Mouse (Mus musculus) heart, embryonic 13.5 days (tissue): ENCODE measurements around the gene Crebbp. TPM values are rescaled to one million over a fixed set of nuclear protein-coding genes. Genes with fewer than 3 reads are reported as not detected.
"Not testable (repeated sequence)": the region's sequence is repeated elsewhere in the genome, so short reads cannot be mapped to it uniquely, and the experiment has no call there.

Source experiments
- ATAC-seq: fragments of 200-750 bp; cut with Nextera tagmentation; 2 replicates; pipeline ENCODE4 v1.8.0; 2017; ENCODE audit warnings: moderate TSS enrichment; ENCODE audit not compliant: insufficient number of reproducible peaks, low FRiP score, low TSS enrichment; ENCODE audit errors: extremely low read depth
- H3K27ac ChIP-seq: fragments of 300-500 bp; sonication (generic); replicated peaks from 2 replicates; pipeline ENCODE4 v1.5.1; 2015; ENCODE audit warnings: moderate library complexity, mild to moderate bottlenecking, inconsistent platforms
- H3K27me3 ChIP-seq: fragments of 300-500 bp; sonication (generic); replicated peaks from 2 replicates; pipeline ENCODE4 v1.6.1; 2015; ENCODE audit warnings: mild to moderate bottlenecking, inconsistent platforms
- H3K36me3 ChIP-seq: fragments of 300-500 bp; sonication (generic); 2 replicates; pipeline ENCODE4 v1.6.1; 2015; ENCODE audit warnings: mild to moderate bottlenecking, inconsistent platforms
- H3K4me1 ChIP-seq: fragments of 300-500 bp; sonication (generic); 2 replicates; pipeline ENCODE4 v1.6.1; 2015; ENCODE audit warnings: inconsistent platforms
- H3K4me2 ChIP-seq: fragments of 300-500 bp; sonication (generic); 2 replicates; pipeline ENCODE4 v1.6.1; 2015; ENCODE audit warnings: inconsistent platforms, mild to moderate bottlenecking, moderate library complexity
- H3K4me3 ChIP-seq: fragments of 300-500 bp; sonication (generic); 2 replicates; pipeline ENCODE4 v1.5.1; 2015; ENCODE audit warnings: moderate library complexity, mild to moderate bottlenecking, inconsistent platforms
- H3K9ac ChIP-seq: fragments of 300-500 bp; sonication (generic); 2 replicates; pipeline ENCODE4 v1.6.1; 2015; ENCODE audit warnings: inconsistent platforms, mild to moderate bottlenecking, moderate library complexity
- H3K9me3 ChIP-seq: fragments of 300-500 bp; sonication (generic); 2 replicates; pipeline ENCODE4 v1.6.1; 2016; ENCODE audit warnings: inconsistent platforms
- WGBS: fragments of 180-500 bp; shearing (Covaris S2); methylation state at CpG from one replicate; pipeline ENCODE4 v1.1.7; 2015; ENCODE audit warnings: mixed read lengths; 5-methylcytosine and 5-hydroxymethylcytosine counted together
- polyA plus RNA-seq: library from polyadenylated mRNA; unstranded; fragments of >200 nt; fragmentation: Nextera tagmentation; extraction: Ambion mirVana; gene quantifications from 2 replicates; pipeline ENCODE4 v1.2.1, GENCODE M21; 2015

Gene Crebbp
- polyA plus RNA-seq, 1 experiment from 2014 or later, result 20.9 TPM

GRCm38 (mm10) chr16:4080419-4080818 lies 133.4 kb downstream of the Crebbp start:
- 41% methylated on average over 3 of the region's 3 CpGs for WGBS
- Histone ChIP-seq H3K4me1 (peaks cover 47% of the 10 kb centered on the region), H3K27ac (peak overlapping the region; percentile 64), H3K36me3 (peaks cover 36% of the 10 kb centered on the region)
- not testable (repeated sequence) for ATAC-seq, H3K4me2 ChIP-seq, H3K27me3 ChIP-seq, H3K9ac ChIP-seq, H3K4me3 ChIP-seq, H3K9me3 ChIP-seq

DNA sequence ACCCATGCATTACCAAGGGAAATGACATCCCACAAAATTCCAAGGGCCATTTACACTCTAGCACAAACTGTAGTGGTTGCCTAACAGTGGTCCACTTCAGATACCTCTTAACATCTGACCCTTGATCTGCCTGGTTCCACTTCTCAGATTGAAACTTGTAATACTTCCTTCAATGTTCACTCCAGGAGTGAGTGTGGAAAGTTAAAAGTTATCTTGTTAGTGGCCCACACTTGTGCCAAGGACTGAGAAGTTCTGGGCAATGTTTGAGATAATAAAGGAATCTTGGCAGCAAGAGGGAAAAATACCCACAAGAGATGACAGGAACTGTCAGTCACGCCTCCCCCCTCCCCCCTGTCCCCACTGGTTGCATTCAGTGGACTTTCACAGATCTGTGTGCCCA lies 134.1 kb downstream of the Crebbp start:
- Histone ChIP-seq H3K4me3 (no peak overlapping the region), H3K4me2 (no peak overlapping the region), H3K27ac (peak overlapping the region; percentile 64), H3K36me3 (peaks cover 28% of the 10 kb centered on the region), H3K9ac (no peak overlapping the region), H3K4me1 (peaks cover 54% of the 10 kb centered on the region), H3K27me3 (no peaks in the 10 kb centered on the region), H3K9me3 (no peaks in the 10 kb centered on the region)
- no peak for ATAC-seq
- WGBS, result 42% methylated on average over 1 of the region's 1 CpGs

GRCm38 (mm10) chr16:4078302-4078701 lies 135.5 kb downstream of the Crebbp start:
- Histone ChIP-seq H3K4me2 (peak overlapping the region; percentile 80), H3K9ac (peak overlapping the region; percentile 91; the same call in 1 of the 2 replicates), H3K4me3 (peak overlapping the region; percentile 85), H3K36me3 (peaks cover 16% of the 10 kb centered on the region), H3K4me1 (peaks cover 54% of the 10 kb centered on the region)
- H3K9me3 ChIP-seq, ATAC-seq, H3K27ac ChIP-seq, H3K27me3 ChIP-seq: not testable (repeated sequence)
- 66% methylated on average over 10 of the region's 10 CpGs for WGBS

DNA sequence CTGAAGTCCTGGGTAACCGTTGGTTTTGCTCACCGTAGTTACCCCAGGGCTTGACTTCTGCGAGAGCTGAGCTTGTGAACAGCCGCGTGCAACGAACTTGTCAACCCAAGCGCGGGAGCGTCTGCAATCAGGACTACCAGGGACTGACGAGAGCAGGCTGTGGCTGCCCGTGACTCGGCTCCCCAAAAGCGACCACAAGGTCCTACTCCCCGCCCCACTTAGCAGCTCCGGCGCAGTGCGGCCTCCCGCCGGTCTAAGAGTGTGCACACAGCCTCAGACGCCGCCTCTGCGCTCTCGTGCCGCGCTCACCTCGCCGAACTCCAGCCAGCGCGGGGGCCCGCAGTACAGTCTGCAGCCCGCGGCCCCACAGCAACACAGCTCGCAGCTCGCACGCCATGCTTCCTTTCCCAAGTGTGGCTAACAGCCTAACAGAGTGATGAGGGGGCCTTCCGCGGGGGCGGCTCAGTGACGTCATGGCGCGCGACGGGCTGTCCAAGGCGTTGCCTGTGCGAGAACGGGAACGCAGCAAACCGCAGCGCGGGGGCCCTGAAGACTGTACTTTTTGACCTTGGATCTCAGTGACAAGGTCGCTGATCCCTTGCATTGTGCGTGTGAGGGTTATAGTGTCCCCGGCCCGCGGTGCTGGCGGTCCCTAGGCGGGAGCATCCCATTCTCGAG lies 136.3 kb downstream of the Crebbp start, which contains the start of gene Trap1:
Gene Trap1 (minus strand): TSS at position 444 of the 678 bp plus-strand sequence.
- peak within 1 kb of the TSS; percentile 80 for H3K4me2 ChIP-seq
- ATAC-seq, result peak; percentile 88
- peaks cover 54% of the 10 kb centered on the region for H3K4me1 ChIP-seq
- peak within 1 kb of the TSS; percentile 91 for H3K9ac ChIP-seq
- WGBS, result under 1% methylated on average over 58 of the region's 58 CpGs
- peak within 1 kb of the TSS; percentile 83 for H3K27ac ChIP-seq
- peak within 1 kb of the TSS; percentile 85 for H3K4me3 ChIP-seq
- no peaks in the 10 kb centered on the region for H3K27me3 ChIP-seq
- H3K36me3 ChIP-seq, result peaks cover 15% of the 10 kb centered on the region
- no peaks in the 10 kb centered on the region for H3K9me3 ChIP-seq

DNA sequence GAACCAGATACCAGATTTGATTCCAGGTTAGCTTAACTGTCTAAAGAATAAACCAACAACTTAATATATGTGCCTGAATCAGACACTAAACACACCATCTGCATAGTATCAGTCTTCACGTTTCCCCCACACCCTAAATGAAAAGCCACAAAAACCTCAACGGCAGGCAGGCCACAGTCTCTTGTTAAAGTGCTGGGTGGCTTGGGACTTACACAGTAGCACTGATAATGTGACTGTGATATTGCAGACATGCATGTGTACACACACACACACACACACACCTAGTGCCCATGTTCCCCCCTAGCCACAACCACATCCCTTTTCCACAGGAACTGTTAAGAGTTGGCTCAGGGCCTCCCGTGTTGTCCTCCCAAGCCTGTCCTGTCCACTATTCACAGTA lies 139.0 kb downstream of the Crebbp start:
- peaks cover 7% of the 10 kb centered on the region; the same call in 1 of the 2 replicates for H3K36me3 ChIP-seq
- H3K9ac ChIP-seq, result no peak overlapping the region
- H3K4me2 ChIP-seq, result no peak overlapping the region
- H3K27me3 ChIP-seq, result no peaks in the 10 kb centered on the region
- no peak overlapping the region for H3K4me3 ChIP-seq
- peaks cover 39% of the 10 kb centered on the region for H3K4me1 ChIP-seq
- no peak for ATAC-seq
- H3K9me3 ChIP-seq, result no peaks in the 10 kb centered on the region
- no peak overlapping the region for H3K27ac ChIP-seq
- 49% methylated on average over 3 of the region's 3 CpGs for WGBS

- H3K9me3 ChIP-seq, result no peaks in the 10 kb centered on the region
- no peak overlapping the region for H3K4me3 ChIP-seq
- no peak overlapping the region for H3K27ac ChIP-seq
- H3K9ac ChIP-seq, result no peak overlapping the region
- H3K27me3 ChIP-seq, result no peaks in the 10 kb centered on the region
- ATAC-seq, result no peak
- peaks cover 7% of the 10 kb centered on the region; the same call in 1 of the 2 replicates for H3K36me3 ChIP-seq
- WGBS, result 70% methylated on average over 6 of the region's 6 CpGs
- peaks cover 33% of the 10 kb centered on the region for H3K4me1 ChIP-seq
- H3K4me2 ChIP-seq, result no peak overlapping the region
Observed at GRCm38 (mm10) chr16:4074297-4074696, 139.5 kb downstream of the Crebbp start.

DNA sequence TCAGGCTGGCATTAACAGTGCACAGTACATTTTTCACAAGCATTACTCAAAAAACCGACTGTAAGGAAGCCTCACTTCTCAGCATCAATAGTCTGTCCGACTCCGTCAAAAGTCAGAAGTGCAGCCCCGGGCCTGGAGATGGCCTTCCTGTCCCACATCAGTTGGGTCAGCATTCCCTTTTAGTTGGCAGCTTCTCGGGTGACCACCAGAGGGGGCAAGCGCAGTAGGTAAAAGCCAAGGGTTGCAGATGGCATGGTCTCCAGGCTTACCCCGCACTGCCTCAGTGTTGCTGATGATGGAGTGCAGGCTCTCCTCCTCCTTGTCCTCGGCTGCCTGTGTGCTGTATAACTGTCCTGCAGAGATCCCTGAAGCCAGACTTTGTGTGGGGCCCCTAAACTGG lies 145.2 kb downstream of the Crebbp start:
- Histone ChIP-seq H3K4me2 (no peak overlapping the region), H3K9me3 (no peaks in the 10 kb centered on the region), H3K4me1 (no peaks in the 10 kb centered on the region), H3K9ac (no peak overlapping the region), H3K27me3 (no peaks in the 10 kb centered on the region), H3K4me3 (no peak overlapping the region), H3K27ac (no peak overlapping the region), H3K36me3 (peaks cover 57% of the 10 kb centered on the region)
- WGBS, result 48% methylated on average over 8 of the region's 8 CpGs
- no peak for ATAC-seq

GRCm38 (mm10) chr16:4064945-4065344 lies 148.9 kb downstream of the Crebbp start:
- H3K9ac ChIP-seq, result no peak overlapping the region
- ATAC-seq, result no peak
- no peak overlapping the region for H3K4me2 ChIP-seq
- H3K9me3 ChIP-seq, result no peaks in the 10 kb centered on the region
- no peak overlapping the region for H3K27ac ChIP-seq
- H3K4me3 ChIP-seq, result no peak overlapping the region
- 84% methylated on average over 4 of the region's 4 CpGs for WGBS
- peaks cover 84% of the 10 kb centered on the region for H3K36me3 ChIP-seq
- no peaks in the 10 kb centered on the region for H3K27me3 ChIP-seq
- H3K4me1 ChIP-seq, result no peaks in the 10 kb centered on the region

DNA sequence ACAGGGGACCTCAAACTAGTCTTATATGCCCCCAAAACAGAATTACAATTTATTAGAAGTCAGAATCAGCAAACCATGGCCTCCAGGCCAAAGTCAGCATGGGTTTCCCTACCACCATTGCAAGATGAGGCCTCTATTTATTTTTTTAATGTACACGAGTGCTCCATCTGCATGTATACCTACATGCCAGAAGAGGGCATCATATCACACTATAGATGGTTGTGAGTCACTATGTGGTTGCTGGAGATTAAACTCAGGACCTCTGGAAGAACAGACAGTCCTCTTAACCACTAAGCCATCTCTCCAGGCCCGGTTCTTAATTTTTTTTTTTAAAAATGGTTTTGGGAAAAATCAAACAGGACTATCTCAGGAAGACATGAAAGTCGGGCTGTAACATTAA lies 160.0 kb downstream of the Crebbp start:
- WGBS, result 78% methylated on average over 3 of the region's 3 CpGs
- Histone ChIP-seq H3K9ac (no peak overlapping the region), H3K4me3 (no peak overlapping the region), H3K27ac (no peak overlapping the region), H3K4me2 (no peak overlapping the region), H3K9me3 (no peaks in the 10 kb centered on the region), H3K27me3 (no peaks in the 10 kb centered on the region), H3K36me3 (peaks cover 96% of the 10 kb centered on the region), H3K4me1 (no peaks in the 10 kb centered on the region)
- no peak for ATAC-seq

DNA sequence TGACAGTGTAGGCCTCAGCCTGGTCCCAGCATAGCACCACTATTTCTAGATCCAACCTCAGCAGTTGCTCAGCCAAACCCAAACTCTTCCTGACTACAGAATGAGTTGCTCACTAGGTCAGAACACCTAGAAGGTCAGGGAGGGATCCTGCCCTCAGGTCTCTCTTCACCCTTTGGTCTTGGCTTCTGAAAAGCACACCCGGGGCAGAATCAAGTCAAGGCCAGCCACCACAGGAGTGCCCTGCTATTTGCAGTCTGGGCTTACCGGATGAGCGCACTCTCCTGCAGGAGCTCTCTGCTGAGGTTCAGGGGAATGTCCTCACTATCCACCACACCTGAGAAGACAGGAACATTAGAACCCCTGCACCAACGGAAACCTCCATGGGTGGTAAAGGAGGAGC lies 161.2 kb downstream of the Crebbp start:
- no peak overlapping the region for H3K9ac ChIP-seq
- H3K36me3 ChIP-seq, result peaks cover 96% of the 10 kb centered on the region
- no peaks in the 10 kb centered on the region for H3K4me1 ChIP-seq
- H3K27me3 ChIP-seq, result no peaks in the 10 kb centered on the region
- no peaks in the 10 kb centered on the region for H3K9me3 ChIP-seq
- no peak overlapping the region for H3K4me3 ChIP-seq
- no peak overlapping the region for H3K4me2 ChIP-seq
- ATAC-seq, result no peak
- no peak overlapping the region for H3K27ac ChIP-seq
- 91% methylated on average over 4 of the region's 4 CpGs for WGBS

DNA sequence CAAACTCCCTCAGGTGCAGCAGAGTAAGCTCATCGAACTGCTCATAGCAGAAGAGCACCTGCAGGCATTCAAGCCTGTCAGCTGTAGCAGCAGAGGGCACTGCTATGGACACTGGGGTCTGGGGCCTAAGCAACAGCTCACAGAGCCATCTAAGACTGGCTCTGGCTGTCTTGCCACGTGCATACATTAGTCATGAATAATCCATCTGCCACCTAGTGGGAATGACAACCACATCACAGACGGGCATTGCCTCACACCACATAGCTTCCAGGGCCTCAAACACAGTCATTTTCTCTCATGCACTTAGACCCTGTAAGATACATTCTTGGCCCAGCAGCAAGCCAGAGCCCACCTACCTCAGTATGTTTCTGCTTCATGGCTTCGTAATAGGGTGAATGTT lies 168.3 kb downstream of the Crebbp start:
- H3K36me3 ChIP-seq, result peaks cover 97% of the 10 kb centered on the region

GRCm38 (mm10) chr16:4044093-4044492 lies 169.7 kb downstream of the Crebbp start:
- Histone ChIP-seq H3K4me2 (no peak overlapping the region), H3K4me1 (no peaks in the 10 kb centered on the region), H3K27ac (no peak overlapping the region), H3K36me3 (peaks cover 97% of the 10 kb centered on the region), H3K4me3 (no peak overlapping the region), H3K27me3 (no peaks in the 10 kb centered on the region), H3K9ac (no peak overlapping the region), H3K9me3 (no peaks in the 10 kb centered on the region)
- no peak for ATAC-seq
- WGBS, result 92% methylated on average over 2 of the region's 2 CpGs

More for the DNA sequence above, 168.3 kb downstream of the Crebbp start:
- H3K9ac ChIP-seq, result no peak overlapping the region
- no peaks in the 10 kb centered on the region for H3K4me1 ChIP-seq
- WGBS, result 72% methylated on average over 4 of the region's 4 CpGs
- H3K27ac ChIP-seq, result no peak overlapping the region
- no peaks in the 10 kb centered on the region for H3K27me3 ChIP-seq
- H3K4me2 ChIP-seq, result no peak overlapping the region
- no peak for ATAC-seq
- H3K4me3 ChIP-seq, result no peak overlapping the region
- H3K9me3 ChIP-seq, result no peaks in the 10 kb centered on the region
